ENCODE assay signal across 17 mouse cellular contexts in genomic region chr1:164114947-164115493, GRCm38 (mm10). TPM values are rescaled to one million over a fixed set of nuclear protein-coding genes. Genes with fewer than 3 reads are reported as not detected.
DNase-seq lines count a peak whose midpoint lies in the region; ATAC-seq and TF ChIP-seq lines count a peak whose summit lies in the region.
"Had no signal": no experiment of that assay in that cellular context is flagged by ENCODE, and none has a peak within 500 bp of the region (broad histone marks: within the 10 kb centered on the region; RNA-seq: fewer than 3 reads in every experiment).

Gene Selp (plus strand): TSS chr1:164115264.

- no peak within 1 kb of the TSS for H3K27ac ChIP-seq in left cerebral cortex, adult 2 months
- H3K27ac ChIP-seq: forebrain, embryonic 15.5 days; heart, embryonic 13.5 days; hindbrain, embryonic 13.5 days had no signal

- intact Hi-C loops in left cerebral cortex, adult 2 months (cut with DNase I), result no loop called here

- H3K4me3 ChIP-seq in left cerebral cortex, adult 2 months, result no peak within 1 kb of the TSS
- H3K4me3 ChIP-seq: erythroblast, embryonic 14.5 days; forebrain, embryonic 15.5 days; heart, embryonic 13.5 days; hindbrain, embryonic 13.5 days had no signal

- DNase-seq in adrenal gland, postnatal 14 days, result peak; percentile 15
- DNase-seq in adrenal gland, adult 8-10 months, result no peak
- peak; percentile 38 for DNase-seq in kidney, postnatal 14 days
- no peak for DNase-seq in kidney, adult 11 months
- no peak for DNase-seq in left cerebral cortex, adult 11 months (ENCODE audit: low spot score)
- no peak for DNase-seq in left cerebral cortex, adult 2 months (ENCODE audit: extremely low spot score in 1 of 2, low spot score in 2 of 2)
- DNase-seq: cerebellum, adult 2 months; lung, adult 2 months had no signal

- no peak for TF ChIP-seq CTCF in left cerebral cortex, adult 2 months (IDR thresholded peaks at IDR 0.05)

- ATAC-seq in granulocyte monocyte progenitor cell, adult 5-6 weeks (replicated peaks; ENCODE audit: poor library complexity, severe bottlenecking), result 0 out of 2 replicates have a peak, but pooled peaks have one; percentile 8
- ATAC-seq in neutrophil, adult 5-6 weeks (ENCODE audit: extremely low read depth, insufficient number of reproducible peaks, low FRiP score, poor library complexity, severe bottlenecking), result no peak
- ATAC-seq: forebrain, embryonic 15.5 days; inflammation-experienced regulatory T-cells, adult 6 months had no signal

RNA-seq across cellular contexts. Expression of gene Selp, which starts in this region (rescaled TPM):
- total RNA-seq in adrenal gland, postnatal 14 days (2021), result 1.2 and 1.4 TPM in 2 replicates
- 1 to 10 TPM in 3 of 4 experiments, under 1 TPM in 1; 0.77 to 2.1 (median 1.3) TPM for total RNA-seq in adrenal gland, adult 8-10 months (2022)
- total RNA-seq in granulocyte monocyte progenitor cell, adult 5-6 weeks (2014; fragmentation: Nextera tagmentation), result 2.2 and 3.7 TPM in 2 replicates
- total RNA-seq in granulocyte monocyte progenitor cell, adult 5-6 weeks (2017), result 0.60 and 1.5 TPM in 2 replicates
- 9.2 and 10.0 TPM in 2 replicates for total RNA-seq in neutrophil, adult 5-6 weeks (2017)
- total RNA-seq in left cerebral cortex, adult 2 months (2021), result not detected
- total RNA-seq: layer of hippocampus, adult 18-20 months; left cerebral cortex, adult 18-20 months had no signal

Comparison
In these comparisons a context has a peak if more than half of its experiments do, and no peak if none do; other contexts are left out.
1. DNase-seq: peak in adrenal gland, postnatal 14 days (single experiment) and kidney, postnatal 14 days (single experiment); none in adrenal gland, adult 8-10 months (single experiment), kidney, adult 11 months (single experiment), left cerebral cortex, adult 11 months (single experiment) and left cerebral cortex, adult 2 months (0 of 2).